Mouse (Mus musculus) embryonic facial prominence, embryonic 10.5 days (tissue): ENCODE results near the gene Manba. TPM values are rescaled to one million over a fixed set of nuclear protein-coding genes. Genes with fewer than 3 reads are reported as not detected.
A peak's percentile ranks its signal among the peaks of the same experiment; 100 is the strongest.

Source experiments
- DNase-seq: peaks from one replicate; pipeline ENCODE4 v3.0.0-alpha.2; 2017; ENCODE audit warnings: low spot score
- H3K27ac ChIP-seq: fragments of 300-500 bp; sonication (generic); replicated peaks from 2 replicates; pipeline ENCODE4 v1.5.1; 2016; ENCODE audit warnings: mild to moderate bottlenecking
- H3K27me3 ChIP-seq: fragments of 300-500 bp; sonication (generic); replicated peaks from 2 replicates; pipeline ENCODE4 v1.6.1; 2016; ENCODE audit warnings: low read depth, mild to moderate bottlenecking; ENCODE audit not compliant: poor library complexity, severe bottlenecking
- H3K36me3 ChIP-seq: fragments of 300-500 bp; sonication (generic); replicated peaks from 2 replicates; pipeline ENCODE4 v1.6.1; 2016; ENCODE audit warnings: mild to moderate bottlenecking, moderate library complexity
- H3K4me1 ChIP-seq: fragments of 300-500 bp; sonication (generic); 2 replicates; pipeline ENCODE4 v1.6.1; 2016
- H3K4me3 ChIP-seq: fragments of 300-500 bp; sonication (generic); 2 replicates; pipeline ENCODE4 v1.5.1; 2016; ENCODE audit warnings: mild to moderate bottlenecking, moderate library complexity
- H3K9me3 ChIP-seq: fragments of 300-500 bp; sonication (generic); 2 replicates; pipeline ENCODE4 v1.6.1; 2016; ENCODE audit warnings: mild to moderate bottlenecking
- WGBS: fragments of 180-500 bp; shearing (Covaris S2); methylation state at CpG from one replicate; pipeline ENCODE4 v1.1.7; 2016; 5-methylcytosine and 5-hydroxymethylcytosine counted together
- polyA plus RNA-seq: library from polyadenylated mRNA; unstranded; fragments of >200 nt; fragmentation: Nextera tagmentation; extraction: Ambion mirVana; gene quantifications from 2 replicates; pipeline ENCODE4 v1.2.1, GENCODE M21; 2016

Gene Manba
- polyA plus RNA-seq = 3.3 and 3.5 TPM in 2 replicates

DNA sequence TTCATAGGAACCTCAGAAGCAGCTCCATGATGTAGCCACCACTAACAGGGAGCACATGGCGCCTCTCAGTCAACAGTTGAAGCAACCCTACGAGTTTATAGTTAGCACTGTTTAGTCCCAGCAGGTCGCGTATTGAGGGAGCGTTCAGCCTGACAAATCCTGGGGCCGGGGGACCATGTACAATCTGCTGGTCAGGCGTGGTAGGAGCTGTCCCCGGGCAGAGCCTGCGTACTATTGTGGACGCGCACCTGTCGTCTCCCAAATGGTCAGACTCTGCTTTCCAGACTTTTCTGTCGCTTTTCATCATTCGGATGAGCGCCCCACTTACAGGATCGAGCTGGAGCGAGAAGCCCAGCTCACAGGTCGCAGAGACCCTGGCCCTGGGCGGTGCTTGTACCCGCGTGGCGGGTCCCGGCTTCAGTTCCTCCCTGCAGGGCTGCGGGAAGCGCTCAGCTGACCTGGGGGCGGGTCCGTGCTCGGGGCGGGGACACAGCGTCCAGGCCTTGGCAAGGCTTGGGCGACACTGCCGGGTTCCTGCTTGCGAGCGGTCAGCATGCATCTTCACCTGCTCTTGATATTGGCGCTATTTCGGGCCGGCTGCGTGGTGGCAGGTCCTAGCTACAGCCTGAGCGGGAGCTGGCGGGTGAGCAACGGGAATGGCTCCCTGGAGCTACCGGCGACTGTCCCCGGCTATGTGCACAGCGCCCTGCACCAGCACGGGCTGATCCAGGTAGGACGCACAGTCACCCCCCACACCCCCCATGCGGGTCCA, at the start of gene Manba:
TSS of gene Manba (plus strand) at position 484 of the 772 bp plus-strand sequence.
- Histone ChIP-seq H3K4me1 (peaks cover 14% of the 10 kb centered on the region), H3K27ac (peak within 1 kb of the TSS; percentile 60)

DNA sequence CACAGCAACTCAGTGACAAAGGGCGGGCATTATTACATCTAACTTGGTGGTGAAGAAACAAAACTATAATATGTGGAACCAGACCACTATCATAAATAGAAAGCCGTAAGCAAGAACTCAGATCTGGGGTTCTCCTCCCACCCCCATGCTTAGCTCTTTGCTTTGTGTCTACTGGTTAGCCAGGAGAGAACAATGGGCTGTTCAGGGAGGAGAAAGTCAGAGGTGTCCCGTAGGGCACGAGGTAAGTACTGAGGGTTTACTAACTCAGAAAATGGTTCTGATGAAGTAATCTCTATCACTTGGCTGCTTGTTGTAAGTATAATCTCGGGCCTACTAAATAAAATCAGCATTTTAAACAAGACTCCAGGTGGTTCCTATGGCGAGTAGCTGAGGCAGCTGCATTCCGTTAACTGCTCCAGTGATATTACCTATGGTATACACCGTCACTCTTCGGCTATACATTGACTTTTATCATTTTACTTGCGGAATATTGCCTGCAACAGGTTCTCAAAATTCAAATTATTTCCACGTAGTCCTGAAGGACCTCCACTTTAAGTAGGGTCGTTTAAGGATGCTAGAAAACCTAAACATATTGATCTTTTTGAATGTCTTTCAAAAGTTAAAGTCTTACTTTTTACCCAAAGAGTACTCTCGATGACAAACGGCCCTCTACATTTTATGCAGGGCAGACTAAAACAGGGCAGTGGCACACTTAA, 48.4 kb upstream of the Manba start:
- H3K4me3 ChIP-seq = peak overlapping the region; percentile 81
- no peaks in the 10 kb centered on the region for H3K27me3 ChIP-seq
- WGBS = 42% methylated on average over 14 of the region's 14 CpGs
- H3K9me3 ChIP-seq = no peaks in the 10 kb centered on the region
- no peak for DNase-seq
- peaks cover 25% of the 10 kb centered on the region for H3K36me3 ChIP-seq
- H3K27ac ChIP-seq = peak overlapping the region; percentile 100
- peaks cover 23% of the 10 kb centered on the region for H3K4me1 ChIP-seq

More for the DNA sequence above, at the start of gene Manba:
- DNase-seq = peak; percentile 82
- Histone ChIP-seq H3K9me3 (no peaks in the 10 kb centered on the region), H3K36me3 (no peaks in the 10 kb centered on the region), H3K27me3 (peaks cover 28% of the 10 kb centered on the region; the same call in 1 of the 2 replicates), H3K4me3 (peak within 1 kb of the TSS; percentile 77)
- WGBS = 3% methylated on average over 48 of the region's 48 CpGs

DNA sequence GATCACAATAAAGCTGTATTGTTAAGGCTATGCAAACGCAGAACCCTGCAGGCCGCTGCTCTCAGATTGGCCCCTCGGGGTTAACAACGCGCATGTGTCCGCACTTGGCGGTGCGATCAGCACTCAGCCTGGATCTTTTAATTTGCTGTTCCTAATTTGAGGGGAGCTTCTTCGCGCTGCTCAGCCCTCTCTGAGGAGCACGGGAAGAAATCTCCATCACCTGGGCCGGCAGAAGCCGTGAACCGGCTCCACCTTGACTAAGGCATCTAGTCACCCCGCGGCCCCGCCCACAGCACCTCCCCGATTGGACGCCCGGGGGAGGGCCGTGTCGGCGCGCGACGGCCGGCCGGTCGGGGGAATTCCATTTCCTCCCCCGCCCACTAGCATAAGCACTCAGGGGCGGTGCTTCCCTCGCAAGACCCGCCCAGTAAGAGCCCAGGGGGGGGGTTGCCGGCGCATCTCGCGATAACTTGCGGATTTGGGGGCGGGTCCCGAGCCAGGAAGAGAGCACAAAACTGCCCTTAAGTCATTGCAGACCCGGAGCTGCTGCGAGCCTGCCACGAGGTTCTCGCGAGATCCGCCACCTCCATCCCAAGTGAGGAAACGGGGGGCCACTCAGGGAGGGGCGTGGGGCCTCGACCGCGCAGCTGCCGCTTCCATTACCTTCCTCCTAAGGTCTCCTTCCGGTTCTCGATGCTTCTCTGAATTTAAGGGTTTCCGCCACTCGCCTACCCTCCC, 47.5 kb upstream of the Manba start, which contains the start of gene Ube2d3:
TSS of gene Ube2d3 (plus strand) at position 392 of the 738 bp plus-strand sequence.
- 0% methylated on average over 56 of the region's 56 CpGs for WGBS
- Histone ChIP-seq H3K36me3 (peaks cover 33% of the 10 kb centered on the region), H3K27ac (peak within 1 kb of the TSS; percentile 100), H3K27me3 (no peaks in the 10 kb centered on the region), H3K4me3 (peak within 1 kb of the TSS; percentile 81), H3K9me3 (no peaks in the 10 kb centered on the region), H3K4me1 (peaks cover 23% of the 10 kb centered on the region)
- peak; percentile 100 for DNase-seq

DNA sequence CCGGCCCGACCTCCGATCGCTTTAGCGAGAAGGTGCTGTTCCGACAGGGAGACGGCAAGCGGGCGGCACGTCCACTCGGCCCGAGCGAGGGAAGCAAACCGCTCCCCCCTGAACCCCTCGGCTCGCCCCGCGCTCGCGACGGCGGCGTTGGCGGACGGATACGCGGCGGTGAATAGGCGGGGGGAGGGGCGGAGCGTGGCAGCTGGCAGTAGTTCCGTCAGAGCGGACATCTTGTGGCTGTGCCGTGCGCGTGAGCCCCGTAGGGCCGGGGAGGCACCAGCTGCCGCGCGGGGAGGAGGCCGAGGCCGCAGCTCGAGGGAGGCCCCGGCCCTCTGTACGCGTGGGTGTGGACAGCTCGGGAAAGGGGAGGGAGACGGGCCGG, 46.9 kb upstream of the Manba start:
- H3K4me1 ChIP-seq = peaks cover 23% of the 10 kb centered on the region
- no peaks in the 10 kb centered on the region for H3K27me3 ChIP-seq
- H3K36me3 ChIP-seq = peaks cover 35% of the 10 kb centered on the region
- H3K9me3 ChIP-seq = no peaks in the 10 kb centered on the region
- WGBS = under 1% methylated on average over 49 of the region's 50 CpGs
- DNase-seq = peak; percentile 95
- peak overlapping the region; percentile 81 for H3K4me3 ChIP-seq
- peak overlapping the region; percentile 100 for H3K27ac ChIP-seq

DNA sequence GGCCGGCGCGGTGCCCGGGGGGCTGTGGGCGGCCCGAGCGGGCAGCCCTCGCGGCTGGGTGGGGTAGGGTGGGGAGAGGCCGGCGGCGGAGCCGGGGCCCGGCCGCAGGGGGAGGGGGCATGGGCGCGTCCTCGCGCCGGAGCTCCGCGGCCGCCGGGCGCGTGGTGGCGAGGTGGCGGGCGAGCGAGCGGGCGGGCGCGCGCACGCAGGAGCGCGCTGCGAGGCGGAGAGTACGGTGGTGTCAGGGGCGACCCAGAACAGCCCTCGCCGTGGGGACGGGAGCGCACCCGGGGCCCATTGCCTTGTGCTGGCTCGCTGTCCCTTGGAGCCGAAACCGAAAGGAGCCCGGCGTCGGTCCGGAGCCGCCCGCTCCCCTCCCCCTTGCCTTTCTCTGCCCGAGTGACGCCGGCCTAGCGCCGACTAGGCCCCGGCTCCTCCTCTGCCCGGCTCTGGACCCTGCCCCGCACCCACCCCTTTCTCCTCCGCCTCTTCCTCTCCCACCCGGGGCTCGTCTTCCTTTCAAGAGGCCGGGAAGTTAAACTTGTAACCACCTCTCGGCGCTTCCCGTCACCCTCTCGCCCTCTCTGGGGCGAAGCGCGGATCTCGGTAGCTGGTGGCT, 46.4 kb upstream of the Manba start:
- WGBS = under 1% methylated on average over 76 of the region's 76 CpGs

DNA sequence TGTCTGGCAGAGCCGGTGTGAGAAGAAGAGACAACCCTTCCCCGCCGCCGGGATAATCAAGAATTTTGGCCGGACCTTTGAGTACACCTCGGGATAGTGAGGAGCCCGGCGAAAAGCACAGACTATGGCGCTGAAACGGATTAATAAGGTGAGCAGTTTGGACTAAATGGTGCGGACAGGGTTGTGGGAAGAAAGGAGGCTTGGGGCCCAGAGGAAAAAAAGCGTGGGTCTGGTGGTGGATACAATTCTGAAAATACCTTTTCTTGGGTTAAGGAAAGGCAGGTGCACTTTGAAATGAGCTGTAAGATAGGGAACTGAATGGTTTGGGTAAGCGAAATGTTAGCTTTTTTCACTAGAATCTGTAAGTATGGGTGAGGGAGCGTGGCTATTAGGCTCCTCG, 45.8 kb upstream of the Manba start:
- peaks cover 46% of the 10 kb centered on the region for H3K36me3 ChIP-seq
- no peak for DNase-seq
- WGBS = 5% methylated on average over 15 of the region's 15 CpGs
- H3K4me3 ChIP-seq = peak overlapping the region; percentile 81
- H3K27ac ChIP-seq = peak overlapping the region; percentile 100
- no peaks in the 10 kb centered on the region for H3K27me3 ChIP-seq
- peaks cover 23% of the 10 kb centered on the region for H3K4me1 ChIP-seq
- H3K9me3 ChIP-seq = no peaks in the 10 kb centered on the region

More for the DNA sequence above, 46.4 kb upstream of the Manba start:
- DNase-seq = peak; percentile 86
- Histone ChIP-seq H3K9me3 (no peaks in the 10 kb centered on the region), H3K27ac (peak overlapping the region; percentile 100), H3K36me3 (peaks cover 40% of the 10 kb centered on the region), H3K4me3 (peak overlapping the region; percentile 81), H3K27me3 (no peaks in the 10 kb centered on the region), H3K4me1 (peaks cover 23% of the 10 kb centered on the region)

DNA sequence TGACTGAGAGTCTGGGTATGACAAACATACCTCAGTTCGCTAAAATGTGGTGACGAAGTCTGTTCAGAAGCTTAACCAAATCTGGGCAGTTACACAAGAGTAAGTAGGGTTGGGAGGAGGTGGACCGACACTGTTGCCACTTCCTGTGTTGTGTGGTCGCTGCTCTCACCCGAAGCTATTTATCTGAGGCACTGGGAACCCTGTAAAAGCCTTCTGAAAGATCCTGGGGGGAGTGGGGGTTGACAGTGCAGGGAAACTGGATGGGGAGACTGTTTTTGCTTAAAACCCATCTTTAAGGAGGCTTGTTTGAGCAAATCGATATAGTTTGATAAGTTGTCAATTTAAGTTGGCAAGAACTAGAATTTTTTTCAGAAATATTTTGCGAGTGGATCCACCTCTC, 45.2 kb upstream of the Manba start:
- Histone ChIP-seq H3K27me3 (no peaks in the 10 kb centered on the region), H3K4me1 (peaks cover 23% of the 10 kb centered on the region), H3K27ac (0 out of 2 replicates have a peak overlapping the region, but pooled peaks have one; percentile 100), H3K36me3 (peaks cover 52% of the 10 kb centered on the region), H3K4me3 (peak overlapping the region; percentile 81), H3K9me3 (no peaks in the 10 kb centered on the region)
- DNase-seq = peak; percentile 14
- WGBS = 29% methylated on average over 7 of the region's 7 CpGs

DNA sequence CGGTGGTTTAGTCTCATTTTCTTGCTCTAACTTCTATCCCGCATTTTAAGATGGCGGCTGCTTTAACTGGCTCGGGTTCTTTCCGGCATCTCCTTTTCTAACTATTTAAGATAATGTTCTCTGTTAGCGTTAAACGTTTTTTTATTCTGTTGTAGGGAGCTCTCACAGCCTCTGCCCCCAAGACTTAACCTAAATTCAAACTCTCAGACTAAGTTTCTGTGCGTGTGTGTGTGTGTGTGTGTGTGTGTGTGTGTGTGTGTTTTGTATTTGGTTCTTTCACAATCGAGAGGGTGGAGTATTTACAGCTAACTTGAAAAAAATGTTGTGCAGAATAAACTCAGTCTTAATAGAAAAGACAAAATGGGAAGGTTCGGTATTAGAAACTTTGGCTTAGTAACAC, 44.8 kb upstream of the Manba start:
- DNase-seq = no peak
- 63% methylated on average over 10 of the region's 10 CpGs for WGBS
- peak overlapping the region; percentile 81 for H3K4me3 ChIP-seq
- no peaks in the 10 kb centered on the region for H3K27me3 ChIP-seq
- H3K27ac ChIP-seq = no peak overlapping the region
- peaks cover 23% of the 10 kb centered on the region for H3K4me1 ChIP-seq
- peaks cover 54% of the 10 kb centered on the region for H3K36me3 ChIP-seq
- no peaks in the 10 kb centered on the region for H3K9me3 ChIP-seq

DNA sequence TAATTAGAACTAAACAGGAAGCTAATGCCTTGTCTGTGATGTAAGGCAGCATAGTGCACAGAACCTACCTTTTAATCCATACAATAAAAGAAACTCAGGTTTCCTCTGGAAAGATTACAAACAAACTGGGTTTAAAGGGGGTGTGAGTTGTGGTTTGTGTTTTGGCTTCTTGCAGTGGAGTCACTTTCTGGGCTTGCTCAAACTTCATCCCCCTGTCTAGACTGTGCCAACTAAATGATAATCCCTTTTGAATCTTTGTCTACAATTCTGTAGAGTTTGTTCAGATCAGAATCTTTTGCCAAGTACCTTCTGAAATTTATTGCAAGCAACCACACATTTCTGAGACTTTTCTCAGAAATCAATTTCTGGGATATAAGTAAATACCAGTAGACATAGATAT, 40.5 kb upstream of the Manba start:
- H3K27ac ChIP-seq = no peak overlapping the region
- H3K36me3 ChIP-seq = peaks cover 89% of the 10 kb centered on the region
- no peaks in the 10 kb centered on the region for H3K27me3 ChIP-seq
- peaks cover 17% of the 10 kb centered on the region for H3K4me1 ChIP-seq
- no peak for DNase-seq
- H3K9me3 ChIP-seq = no peaks in the 10 kb centered on the region
- no peak overlapping the region for H3K4me3 ChIP-seq

DNA sequence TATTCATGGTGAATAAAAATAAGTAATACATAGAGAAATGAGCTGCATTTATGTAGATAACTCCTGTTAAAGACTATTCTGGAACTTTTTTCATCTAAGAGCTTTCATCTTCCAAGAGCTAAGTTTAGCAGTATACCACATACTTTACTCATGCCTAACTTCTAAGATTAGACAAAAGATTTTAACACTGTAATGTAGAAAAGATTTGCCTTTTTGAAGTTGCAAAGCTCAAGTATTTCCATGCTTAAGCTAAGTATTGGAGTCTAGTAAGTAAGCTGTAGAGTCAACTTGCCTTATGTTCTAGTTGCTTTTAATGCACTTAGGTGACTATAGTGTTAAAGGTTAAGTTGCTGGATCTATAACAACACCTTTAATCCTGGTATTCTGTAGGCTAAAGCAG, 26.4 kb upstream of the Manba start:
- H3K4me3 ChIP-seq = no peak overlapping the region
- no peaks in the 10 kb centered on the region for H3K27me3 ChIP-seq
- H3K27ac ChIP-seq = no peak overlapping the region
- H3K4me1 ChIP-seq = no peaks in the 10 kb centered on the region
- DNase-seq = no peak
- H3K9me3 ChIP-seq = no peaks in the 10 kb centered on the region
- H3K36me3 ChIP-seq = peaks cover 99% of the 10 kb centered on the region

DNA sequence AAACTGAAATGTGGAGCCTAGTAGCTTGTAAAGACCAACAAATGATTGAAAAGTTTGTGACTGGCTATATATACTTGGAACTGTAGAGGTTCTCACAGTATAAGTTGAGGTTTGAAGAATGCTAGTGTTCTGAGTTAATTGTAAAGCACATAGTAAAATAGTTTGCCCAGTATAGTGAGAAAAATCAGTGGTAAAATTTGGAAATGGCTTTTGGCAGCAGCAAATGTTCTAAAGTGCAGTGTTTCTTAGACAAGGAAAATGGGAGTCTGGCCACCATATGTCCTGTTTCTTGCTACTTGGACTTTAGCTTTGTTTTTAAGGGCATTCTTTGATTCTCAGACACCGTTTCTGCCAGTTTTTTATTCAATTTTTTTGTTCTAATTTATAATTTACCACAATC, 17.0 kb upstream of the Manba start:
- H3K36me3 ChIP-seq = peaks cover 38% of the 10 kb centered on the region
- no peak overlapping the region for H3K27ac ChIP-seq
- no peak overlapping the region for H3K4me3 ChIP-seq
- no peaks in the 10 kb centered on the region for H3K4me1 ChIP-seq
- DNase-seq = no peak
- 83% methylated on average over 1 of the region's 1 CpGs for WGBS
- no peaks in the 10 kb centered on the region for H3K27me3 ChIP-seq
- no peaks in the 10 kb centered on the region for H3K9me3 ChIP-seq

DNA sequence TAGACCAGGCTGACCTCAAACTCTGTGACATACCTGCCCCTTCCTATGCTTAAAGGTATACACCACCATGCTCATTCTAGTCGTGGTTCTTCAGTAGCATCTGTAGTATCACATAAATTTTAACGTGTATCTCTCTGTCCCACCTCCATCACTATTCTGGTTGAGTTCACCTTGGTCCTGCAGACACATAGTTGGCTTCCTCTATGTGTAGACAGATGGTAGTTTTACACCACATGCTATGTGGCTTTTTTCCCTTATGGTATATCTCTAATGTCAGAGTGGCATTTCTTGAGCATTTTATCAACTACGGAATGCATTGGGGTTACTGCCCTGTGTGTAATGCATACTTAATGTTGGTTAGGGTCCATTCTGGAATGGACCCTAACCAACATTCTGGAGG, 16.3 kb upstream of the Manba start:
- Histone ChIP-seq H3K9me3 (no peaks in the 10 kb centered on the region), H3K27me3 (no peaks in the 10 kb centered on the region), H3K4me3 (no peak overlapping the region), H3K36me3 (peaks cover 31% of the 10 kb centered on the region), H3K27ac (no peak overlapping the region), H3K4me1 (no peaks in the 10 kb centered on the region)
- DNase-seq = no peak
- 56% methylated on average over 3 of the region's 3 CpGs for WGBS
